Mouse (Mus musculus) G1E-ER4 (cell line): ENCODE data around the gene Mroh2a. TPM values are rescaled to one million over a fixed set of nuclear protein-coding genes. Genes with fewer than 3 reads are reported as not detected.

Experiments used
- GATA1 ChIP-seq: IDR thresholded peaks from one replicate; pipeline ENCODE4 v1.8.0; 2012; ENCODE audit warnings: low read length, inconsistent platforms
- polyA plus RNA-seq: library from polyadenylated mRNA; stranded (reverse); fragments of >175 nt; gene quantifications from 2 replicates; pipeline ENCODE4 v1.2.3, GENCODE M21; 2012

The Mroh2a gene
- polyA plus RNA-seq, 1 experiment, result not detected

DNA sequence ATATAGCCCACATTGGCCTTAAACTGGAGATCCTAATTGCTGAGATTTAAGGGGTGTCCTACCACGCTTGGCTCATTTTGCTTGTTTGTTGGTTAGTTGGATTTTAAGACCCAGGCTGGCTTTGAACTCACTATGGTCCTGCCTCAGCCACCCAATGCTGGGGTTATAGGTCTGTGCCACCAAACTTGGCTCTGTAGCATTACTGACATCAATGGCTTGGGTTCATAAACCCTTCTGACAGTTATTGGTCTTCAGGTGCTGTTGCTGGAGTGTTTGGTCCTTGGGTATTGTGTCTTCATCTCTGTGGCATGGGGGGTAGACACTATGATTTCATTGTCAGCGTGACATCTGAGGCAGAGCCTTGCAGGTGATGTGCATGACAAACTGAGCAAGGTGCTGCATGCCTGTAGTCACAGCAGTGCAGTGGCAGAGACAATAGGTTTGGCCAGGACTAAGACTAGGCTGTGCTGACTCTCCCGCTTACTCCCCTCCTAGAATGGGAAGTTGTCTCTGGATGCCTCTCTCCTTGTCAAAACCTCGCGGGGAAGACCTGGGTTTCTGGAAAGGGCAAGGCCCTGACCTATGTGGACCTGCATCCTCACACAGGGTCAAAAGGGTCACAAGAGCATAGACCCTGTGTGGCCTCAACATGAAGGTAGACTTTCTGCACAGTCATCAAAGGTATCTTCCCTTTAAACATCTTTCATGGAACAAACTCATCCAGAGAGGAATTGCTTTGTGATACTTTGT lies 73.7 kb downstream of the Mroh2a start:
- TF ChIP-seq GATA1, result no peak

DNA sequence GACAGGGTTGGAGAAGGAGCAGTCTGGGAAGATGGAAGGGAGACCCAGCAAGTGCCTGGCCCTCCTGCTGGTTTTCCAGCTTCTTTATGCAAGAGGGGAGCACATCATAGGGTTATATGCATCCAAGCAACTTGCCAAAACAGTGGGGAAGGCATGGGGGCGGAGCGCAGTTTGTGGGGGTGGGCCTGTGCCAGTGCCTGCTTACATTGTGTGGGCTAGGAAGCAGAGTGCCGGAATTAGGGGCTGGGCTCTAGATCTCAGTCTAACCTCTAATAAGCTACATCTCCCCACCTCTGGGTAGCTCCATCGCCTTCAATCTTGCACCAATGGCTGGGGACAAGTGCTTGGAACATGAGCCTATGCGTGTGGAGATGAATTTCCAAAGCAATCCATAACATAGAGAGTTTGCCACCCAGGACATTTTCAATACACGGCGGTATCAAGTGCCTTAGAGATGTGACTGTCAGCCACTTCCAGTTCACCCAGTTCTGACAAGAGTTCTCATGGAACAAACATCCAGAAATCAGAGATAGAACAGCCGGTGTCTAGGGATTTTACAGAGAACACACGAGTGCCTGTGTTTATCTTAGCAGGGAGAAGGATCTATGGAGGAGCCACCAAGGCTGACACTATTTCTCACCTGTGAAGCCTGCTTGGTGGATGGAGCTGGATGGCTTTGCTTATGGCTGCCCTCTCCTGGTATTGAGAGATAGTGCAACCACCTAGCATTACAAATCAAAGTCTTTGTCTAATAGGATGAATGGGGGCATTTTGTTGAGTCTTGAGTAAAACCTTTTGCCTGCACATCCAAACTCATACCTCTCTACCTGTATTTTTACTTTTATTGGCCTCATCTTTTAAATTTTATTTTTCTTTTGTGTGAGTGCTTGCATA lies 74.6 kb downstream of the Mroh2a start:
- TF ChIP-seq GATA1, result no peak

DNA sequence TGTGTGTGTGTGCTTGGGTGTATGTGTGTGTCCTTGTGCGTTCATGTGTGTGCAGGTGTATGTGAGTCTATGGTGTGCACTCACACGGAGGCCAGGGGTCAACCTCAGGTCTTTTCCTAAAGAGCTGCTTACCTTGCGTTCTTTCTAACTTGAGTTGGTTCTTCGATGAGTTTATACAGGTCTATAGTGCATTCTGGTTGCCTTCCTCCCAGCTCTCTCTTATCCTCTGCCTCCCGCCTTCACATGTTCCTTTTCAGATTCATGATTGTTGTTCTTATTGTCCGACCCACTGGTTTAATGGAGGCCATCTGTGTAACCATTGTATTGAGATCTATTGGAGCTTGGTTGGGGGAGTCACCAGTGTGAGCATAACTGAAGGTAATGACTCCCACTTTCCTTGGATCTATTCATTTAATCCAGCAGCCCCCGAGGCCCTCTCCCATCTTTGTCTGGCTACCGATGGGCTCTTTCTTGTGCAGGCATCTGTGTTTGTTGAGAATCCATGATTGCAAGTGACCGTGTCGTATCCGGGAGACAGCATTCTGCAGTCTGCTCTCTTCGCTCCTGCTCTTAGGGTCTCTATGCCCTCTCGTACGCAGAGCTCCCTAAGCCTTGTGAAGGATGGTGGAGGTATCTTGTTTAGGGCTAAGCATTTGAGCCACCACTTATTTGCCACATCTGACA lies 75.4 kb downstream of the Mroh2a start:
- TF ChIP-seq GATA1, result no peak

DNA sequence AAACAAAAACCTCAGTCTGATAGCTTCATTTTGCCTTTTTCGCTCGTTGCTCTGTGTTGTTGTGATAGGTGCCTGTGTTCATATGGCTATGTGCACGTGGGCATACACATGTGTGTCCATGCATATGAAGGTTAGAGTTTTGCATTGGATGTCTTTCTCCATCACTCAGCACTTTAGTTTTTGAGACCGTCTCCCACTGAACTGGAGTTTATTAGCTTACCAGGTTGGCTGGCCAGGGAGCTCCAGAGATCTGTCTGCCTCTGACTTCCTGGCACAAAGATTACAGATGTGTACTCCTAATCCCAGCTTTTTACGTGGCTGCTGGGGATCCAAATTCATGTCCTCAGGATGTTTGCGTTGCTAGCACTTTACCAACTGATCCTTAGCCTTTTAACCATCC lies 77.0 kb downstream of the Mroh2a start:
- no peak for TF ChIP-seq GATA1

DNA sequence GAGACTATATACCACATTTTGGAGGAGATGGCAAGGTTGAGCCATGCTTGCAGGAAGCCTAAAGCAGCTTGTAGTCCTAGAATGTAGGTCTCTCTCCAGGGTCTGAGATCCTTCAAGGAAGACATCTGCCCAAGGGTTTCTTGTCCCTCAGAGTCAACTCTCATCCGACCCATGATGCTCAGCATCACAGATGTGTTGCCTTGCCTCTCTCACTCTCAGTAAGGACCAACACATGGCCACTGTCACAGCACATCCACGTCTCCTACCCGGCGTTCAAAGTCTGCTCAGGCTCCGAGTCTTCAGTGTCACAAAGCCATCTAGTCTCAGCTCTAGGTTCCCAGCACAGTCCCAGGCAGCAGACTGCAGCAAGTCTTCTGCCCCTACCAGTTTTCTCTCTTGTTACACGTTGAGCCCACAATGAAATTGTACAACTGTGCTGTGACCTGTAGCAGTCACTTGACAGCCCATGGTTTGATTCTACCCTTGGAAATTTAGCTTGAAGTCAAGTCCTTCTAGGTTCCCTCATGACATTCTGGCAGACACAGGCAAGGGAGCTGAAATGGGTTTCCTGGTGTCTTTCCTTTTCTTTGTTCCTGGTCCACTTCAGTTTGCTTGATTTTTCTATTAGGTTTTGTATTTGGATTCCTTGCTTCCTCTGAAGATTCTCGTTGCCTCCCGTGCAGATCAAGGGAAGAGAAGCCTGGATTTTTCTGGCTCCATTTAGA lies 77.6 kb downstream of the Mroh2a start:
- TF ChIP-seq GATA1, result no peak

DNA sequence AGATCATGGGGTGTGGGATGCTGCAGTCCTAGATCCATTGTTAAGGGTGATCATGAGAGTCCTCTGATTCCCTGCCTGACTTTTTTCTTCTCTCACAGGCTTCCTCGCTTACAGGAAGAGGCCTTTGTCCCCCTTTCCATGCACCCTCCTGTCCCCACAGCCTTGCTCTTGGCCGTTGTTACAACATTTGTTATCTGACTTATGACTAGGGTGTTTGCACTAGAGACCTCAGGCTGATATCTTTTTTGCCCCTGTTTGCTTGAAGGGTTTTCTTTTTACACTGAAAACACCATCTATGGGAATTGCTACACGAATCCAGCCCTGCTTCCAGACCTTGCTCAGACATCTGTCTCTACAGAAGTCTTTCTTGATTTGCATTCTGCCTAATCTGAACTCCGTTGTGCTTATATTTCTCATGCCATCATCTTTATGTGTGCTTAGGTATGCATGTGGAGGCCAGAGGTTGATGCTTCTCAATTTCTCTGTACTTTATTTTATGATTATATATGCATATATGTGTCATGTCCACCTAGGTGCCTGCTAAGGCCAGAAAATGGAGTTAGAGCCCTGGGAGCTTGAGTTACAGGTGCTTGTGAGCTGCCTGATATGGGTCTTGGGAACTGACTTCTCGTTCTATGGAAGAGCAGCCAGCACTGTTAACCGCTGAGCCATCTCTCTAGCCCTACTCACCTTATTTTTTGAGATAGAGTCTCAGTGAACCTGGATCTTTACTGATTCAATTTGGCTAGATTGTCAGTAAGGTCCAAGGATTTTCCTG lies 78.4 kb downstream of the Mroh2a start:
- no peak for TF ChIP-seq GATA1

DNA sequence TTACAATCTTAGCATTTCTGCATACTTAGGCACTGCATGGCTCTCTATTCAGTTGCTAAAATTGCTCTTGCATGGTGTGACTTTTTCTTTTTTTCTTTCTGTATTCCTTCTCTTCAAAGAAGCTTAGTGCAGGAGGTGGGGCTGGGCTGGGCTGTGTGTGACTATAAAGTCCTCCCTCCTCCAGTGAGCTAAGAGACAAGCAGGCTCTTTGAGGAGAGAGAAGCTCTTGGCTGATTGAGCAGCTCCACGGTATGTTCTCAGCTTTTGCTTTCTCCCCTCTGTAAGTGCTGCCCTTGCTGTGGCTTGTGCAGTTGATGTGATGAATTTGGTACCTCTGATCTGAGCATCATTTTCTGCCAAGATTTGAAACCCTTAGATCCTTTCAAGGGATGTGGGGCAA lies 79.8 kb downstream of the Mroh2a start:
- TF ChIP-seq GATA1, result no peak

DNA sequence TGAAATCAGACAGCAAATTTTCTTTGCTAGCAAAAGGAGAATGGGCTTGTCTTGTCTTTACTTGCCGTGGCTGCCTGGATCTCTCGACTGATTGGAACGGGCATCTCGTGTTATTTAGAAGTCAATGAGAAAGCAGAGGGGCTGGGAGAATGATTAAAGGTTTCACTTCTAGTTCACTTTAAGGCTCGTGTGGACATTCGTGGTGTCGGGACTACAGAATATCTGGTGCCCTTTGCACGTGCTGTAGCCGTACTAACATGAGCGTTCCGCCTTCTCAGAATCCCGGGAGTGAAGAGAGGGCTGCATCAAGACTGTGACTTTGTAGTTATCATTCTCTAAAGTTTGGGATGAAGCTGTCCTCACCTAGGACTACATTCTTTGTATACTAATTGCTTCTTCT lies 80.4 kb downstream of the Mroh2a start:
- TF ChIP-seq GATA1, result no peak

DNA sequence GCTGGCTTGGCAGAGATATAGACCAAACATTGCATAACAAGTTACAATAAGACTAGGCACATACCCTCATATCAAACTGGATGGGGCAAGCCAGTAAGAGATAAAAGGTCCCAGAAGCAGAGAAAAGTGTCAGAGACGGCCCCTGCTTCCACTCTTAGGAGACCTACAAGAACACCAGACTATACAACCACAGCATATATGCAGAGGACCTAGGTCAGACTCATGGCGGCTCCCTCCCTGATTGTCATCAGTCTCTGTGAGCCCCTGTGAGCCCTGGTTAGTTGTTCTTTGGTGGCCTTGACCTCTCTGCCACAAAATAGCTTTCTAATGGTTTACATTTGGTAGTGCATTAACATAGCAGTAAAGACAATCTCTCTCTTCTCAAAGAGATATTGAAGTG lies 82.2 kb downstream of the Mroh2a start:
- TF ChIP-seq GATA1, result no peak

DNA sequence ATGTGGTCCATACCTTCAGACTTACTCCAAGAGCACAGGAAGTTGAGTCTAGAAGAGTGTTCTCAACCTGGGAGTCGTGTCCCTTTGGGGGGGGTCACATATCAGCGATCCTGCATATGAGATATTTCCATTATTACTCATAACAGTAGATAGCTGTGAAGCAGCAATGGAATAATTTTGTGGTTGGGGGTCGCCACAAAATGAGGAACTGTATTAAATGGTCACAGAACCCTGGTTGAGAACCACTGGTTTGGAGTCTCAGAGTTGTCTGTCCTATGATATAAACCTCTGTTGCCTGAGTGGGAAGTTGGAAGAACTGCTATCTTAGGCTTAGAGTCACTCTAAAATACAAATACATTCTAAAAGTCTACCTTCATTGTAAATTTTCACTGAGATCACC lies 83.1 kb downstream of the Mroh2a start:
- no peak for TF ChIP-seq GATA1

DNA sequence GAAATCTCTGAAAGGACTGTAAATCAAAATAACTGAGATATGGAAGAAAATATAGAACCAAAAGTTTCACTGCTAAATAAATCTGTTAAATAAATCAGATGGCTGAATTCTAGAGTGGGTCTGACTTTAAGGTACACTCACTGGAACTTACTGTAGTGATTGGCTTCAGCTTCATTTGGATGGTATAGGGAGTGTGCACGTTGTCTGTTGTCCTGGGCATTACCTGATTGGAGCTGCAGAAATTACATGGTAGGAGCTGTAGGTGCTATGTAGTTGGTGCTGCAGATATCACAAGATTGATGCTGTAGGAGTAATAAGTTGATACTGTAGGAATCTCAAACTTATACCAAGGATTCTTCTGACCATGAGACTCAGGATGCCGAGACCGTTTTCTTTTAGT lies 83.6 kb downstream of the Mroh2a start:
- TF ChIP-seq GATA1, result no peak

Other genes with a start within 250 kb of the Mroh2a start
- 1.2 and 2.3 TPM in 2 replicates for gene Usp40, start 218.4 kb upstream of the Mroh2a start, polyA plus RNA-seq
- gene Ugt1a10, start 171.6 kb upstream of the Mroh2a start, polyA plus RNA-seq, result not detected in 2 replicates
- not detected in 2 replicates for gene Ugt1a9, start 156.2 kb upstream of the Mroh2a start, polyA plus RNA-seq
- gene Ugt1a8, start 139.2 kb upstream of the Mroh2a start, polyA plus RNA-seq, result not detected in 2 replicates
- not detected in 2 replicates for gene Ugt1a7c, start 131.9 kb upstream of the Mroh2a start, polyA plus RNA-seq
- gene Ugt1a6b, start 123.7 kb upstream of the Mroh2a start, polyA plus RNA-seq, result not detected in 2 replicates
- not detected in 2 replicates for gene Ugt1a6a, start 92.2 kb upstream of the Mroh2a start, polyA plus RNA-seq
- gene Ugt1a5, start 61.0 kb upstream of the Mroh2a start, polyA plus RNA-seq, result not detected in 2 replicates
- gene Ugt1a2, start 26.4 kb upstream of the Mroh2a start, polyA plus RNA-seq, result not detected in 2 replicates
- gene Dnajb3, start 21.2 kb upstream of the Mroh2a start, polyA plus RNA-seq, result not detected in 2 replicates
- gene Ugt1a1, start 15.0 kb upstream of the Mroh2a start, polyA plus RNA-seq, result not detected in 2 replicates
- 48.5 and 76.4 TPM in 2 replicates for gene Hjurp, start 50.6 kb downstream of the Mroh2a start, polyA plus RNA-seq
- gene Trpm8, start 50.7 kb downstream of the Mroh2a start, polyA plus RNA-seq, result not detected in 2 replicates
- not detected in 2 replicates for gene Spp2, start 180.0 kb downstream of the Mroh2a start, polyA plus RNA-seq